Mouse (Mus musculus) adrenal gland, adult 18-20 months (tissue): ENCODE measurements around the gene Gm13030. TPM values are rescaled to one million over a fixed set of nuclear protein-coding genes. Genes with fewer than 3 reads are reported as not detected.
A peak's percentile ranks its signal among the peaks of the same experiment; 100 is the strongest.
"Not testable (repeated sequence)": the region's sequence is repeated elsewhere in the genome, so short reads cannot be mapped to it uniquely, and the experiment has no call there.

Experiments used
- DNase-seq, 2 experiments: peaks; one replicate each; pipeline ENCODE4 v3.0.0; 2021 to 2022; ENCODE audit warnings: low spot score in 2 of 2
- total RNA-seq, 2 experiments: library from RNA; stranded (reverse); gene quantifications; 1 replicate in 1 of 2; 2 replicates in 1 of 2; pipeline ENCODE4 v1.2.3; 2021

Gm13030 gene
- total RNA-seq, 2 experiments from 2014 or later: not detected

- DNase-seq: peak; percentile 72 to 79
These were observed 7.4 kb downstream of the Gm13030 start for GRCm38 (mm10) chr4:138866413-138866812.

- DNase-seq: no peak
These were observed 7.8 kb downstream of the Gm13030 start for GRCm38 (mm10) chr4:138865991-138866390.

- no peak for DNase-seq
These were observed 8.7 kb downstream of the Gm13030 start for GRCm38 (mm10) chr4:138865092-138865491.

- no peak for DNase-seq
These were observed 10.3 kb downstream of the Gm13030 start, which contains the start of gene Pla2g5 for GRCm38 (mm10) chr4:138863344-138863998. Gene Pla2g5 (minus strand): TSS chr4:138863482.

GRCm38 (mm10) chr4:138859728-138860127, 14.0 kb downstream of the Gm13030 start:
- DNase-seq: peak; percentile 62 to 63

- DNase-seq: no peak
These were observed 14.5 kb downstream of the Gm13030 start for GRCm38 (mm10) chr4:138859245-138859644.

- DNase-seq: no peak
These were observed 15.3 kb downstream of the Gm13030 start for GRCm38 (mm10) chr4:138858446-138858845.

GRCm38 (mm10) chr4:138857576-138857975, 16.2 kb downstream of the Gm13030 start:
- DNase-seq: no peak

- peak; percentile 32 to 50 for DNase-seq
These were observed 17.3 kb downstream of the Gm13030 start for GRCm38 (mm10) chr4:138856491-138856890.

GRCm38 (mm10) chr4:138855092-138855632, 18.6 kb downstream of the Gm13030 start:
- DNase-seq: no peak

GRCm38 (mm10) chr4:138852961-138853360, 20.8 kb downstream of the Gm13030 start:
- no peak for DNase-seq

- peak; percentile 77 to 78 for DNase-seq
These were observed 22.3 kb downstream of the Gm13030 start for GRCm38 (mm10) chr4:138851463-138851862.

GRCm38 (mm10) chr4:138841386-138841785, 32.4 kb downstream of the Gm13030 start:
- DNase-seq: no peak

GRCm38 (mm10) chr4:138840726-138841125, 33.0 kb downstream of the Gm13030 start:
- DNase-seq: no peak

GRCm38 (mm10) chr4:138839806-138840205, 34.0 kb downstream of the Gm13030 start:
- no peak for DNase-seq

- DNase-seq: no peak
These were observed 46.6 kb downstream of the Gm13030 start for GRCm38 (mm10) chr4:138827147-138827546.

GRCm38 (mm10) chr4:138825751-138826567, 47.8 kb downstream of the Gm13030 start:
- no peak for DNase-seq

- DNase-seq: no peak
These were observed 49.1 kb downstream of the Gm13030 start for GRCm38 (mm10) chr4:138824660-138825059.

- DNase-seq: not testable (repeated sequence)
These were observed 49.6 kb downstream of the Gm13030 start for GRCm38 (mm10) chr4:138824161-138824560.

- DNase-seq: no peak
These were observed 52.7 kb downstream of the Gm13030 start for GRCm38 (mm10) chr4:138821036-138821435.
